Mouse (Mus musculus) forebrain, embryonic 12.5 days (tissue): ENCODE measurements around the gene Ackr3. TPM values are rescaled to one million over a fixed set of nuclear protein-coding genes. Genes with fewer than 3 reads are reported as not detected.

Experiments used
- ATAC-seq: fragments of 200-750 bp; cut with Nextera tagmentation; 2 replicates; pipeline ENCODE4 v1.8.0; 2017; ENCODE audit warnings: moderate TSS enrichment; ENCODE audit not compliant: low FRiP score
- H3K27ac ChIP-seq: fragments of 300-500 bp; sonication (generic); 2 replicates; pipeline ENCODE4 v1.5.1; 2016; ENCODE audit warnings: mild to moderate bottlenecking
- H3K27me3 ChIP-seq: fragments of 300-500 bp; sonication (generic); 2 replicates; pipeline ENCODE4 v1.6.1; 2016; ENCODE audit warnings: mild to moderate bottlenecking
- H3K36me3 ChIP-seq: fragments of 300-500 bp; sonication (generic); replicated peaks from 2 replicates; pipeline ENCODE4 v1.6.1; 2016; ENCODE audit warnings: mild to moderate bottlenecking
- H3K4me1 ChIP-seq: fragments of 300-500 bp; sonication (generic); 2 replicates; pipeline ENCODE4 v1.6.1; 2016
- H3K4me2 ChIP-seq: fragments of 300-500 bp; sonication (generic); 2 replicates; pipeline ENCODE4 v1.6.1; 2016; ENCODE audit warnings: mild to moderate bottlenecking, moderate library complexity
- H3K4me3 ChIP-seq: fragments of 300-500 bp; sonication (generic); replicated peaks from 2 replicates; pipeline ENCODE4 v1.5.1; 2016; ENCODE audit warnings: mild to moderate bottlenecking
- H3K9ac ChIP-seq: fragments of 300-500 bp; sonication (generic); 2 replicates; pipeline ENCODE4 v1.6.1; 2016; ENCODE audit warnings: mild to moderate bottlenecking
- H3K9me3 ChIP-seq: fragments of 300-500 bp; sonication (generic); 2 replicates; pipeline ENCODE4 v1.6.1; 2016
- WGBS: fragments of 180-500 bp; shearing (Covaris S2); methylation state at CpG from one replicate; pipeline ENCODE4 v1.1.7; 2016; 5-methylcytosine and 5-hydroxymethylcytosine counted together
- polyA plus RNA-seq: library from polyadenylated mRNA; unstranded; fragments of >200 nt; fragmentation: Nextera tagmentation; extraction: Ambion mirVana; gene quantifications from 2 replicates; pipeline ENCODE4 v1.2.1, GENCODE M21; 2016

The Ackr3 gene
- 25.5 and 28.7 TPM in 2 replicates for polyA plus RNA-seq

- peaks cover 68% of the 10 kb centered on the region for H3K4me1 ChIP-seq
- no peaks in the 10 kb centered on the region for H3K36me3 ChIP-seq
- H3K4me2 ChIP-seq, result peak within 1 kb of the TSS; percentile 65
- ATAC-seq, result peak; percentile 84
- H3K27ac ChIP-seq, result peak within 1 kb of the TSS; percentile 90
- no peaks in the 10 kb centered on the region for H3K9me3 ChIP-seq
- 1% methylated on average over 19 of the region's 19 CpGs for WGBS
- peak within 1 kb of the TSS; percentile 62 for H3K9ac ChIP-seq
- H3K27me3 ChIP-seq, result peaks cover 19% of the 10 kb centered on the region
- peak within 1 kb of the TSS; percentile 49 for H3K4me3 ChIP-seq
These were observed at the start of gene Ackr3 for GRCm38 (mm10) chr1:90203783-90204690. Gene Ackr3, plus strand, starts transcription at chr1:90203980.

GRCm38 (mm10) chr1:90156589-90156988 is 47.2 kb upstream of the Ackr3 start:
- no peak overlapping the region for H3K4me3 ChIP-seq
- H3K4me2 ChIP-seq, result no peak overlapping the region
- no peaks in the 10 kb centered on the region for H3K27me3 ChIP-seq
- no peaks in the 10 kb centered on the region for H3K9me3 ChIP-seq
- 75% methylated on average over 7 of the region's 7 CpGs for WGBS
- ATAC-seq, result no peak
- H3K27ac ChIP-seq, result no peak overlapping the region
- no peak overlapping the region for H3K9ac ChIP-seq
- peaks cover 17% of the 10 kb centered on the region for H3K4me1 ChIP-seq
- no peaks in the 10 kb centered on the region for H3K36me3 ChIP-seq

GRCm38 (mm10) chr1:90159927-90160326 is 43.9 kb upstream of the Ackr3 start:
- Histone ChIP-seq H3K9me3 (no peaks in the 10 kb centered on the region), H3K27me3 (no peaks in the 10 kb centered on the region), H3K4me2 (no peak overlapping the region), H3K4me3 (no peak overlapping the region), H3K4me1 (peaks cover 18% of the 10 kb centered on the region), H3K36me3 (no peaks in the 10 kb centered on the region), H3K9ac (no peak overlapping the region), H3K27ac (no peak overlapping the region)
- 37% methylated on average over 13 of the region's 13 CpGs for WGBS
- no peak for ATAC-seq

- H3K4me3 ChIP-seq, result no peak overlapping the region
- H3K4me2 ChIP-seq, result no peak overlapping the region
- H3K9ac ChIP-seq, result no peak overlapping the region
- 87% methylated on average over 6 of the region's 6 CpGs for WGBS
- H3K27me3 ChIP-seq, result no peaks in the 10 kb centered on the region
- no peak for ATAC-seq
- peaks cover 18% of the 10 kb centered on the region for H3K4me1 ChIP-seq
- H3K9me3 ChIP-seq, result no peaks in the 10 kb centered on the region
- H3K36me3 ChIP-seq, result no peaks in the 10 kb centered on the region
- no peak overlapping the region for H3K27ac ChIP-seq
These were observed 42.2 kb upstream of the Ackr3 start for GRCm38 (mm10) chr1:90161623-90162022.

- no peaks in the 10 kb centered on the region for H3K36me3 ChIP-seq
- no peaks in the 10 kb centered on the region for H3K9me3 ChIP-seq
- no peak overlapping the region for H3K4me3 ChIP-seq
- ATAC-seq, result no peak
- WGBS, result 60% methylated on average over 13 of the region's 13 CpGs
- no peak overlapping the region for H3K9ac ChIP-seq
- 0 out of 2 replicates have a peak overlapping the region, but pooled peaks have one; percentile 31 for H3K27ac ChIP-seq
- H3K4me1 ChIP-seq, result peaks cover 18% of the 10 kb centered on the region
- H3K4me2 ChIP-seq, result no peak overlapping the region
- H3K27me3 ChIP-seq, result no peaks in the 10 kb centered on the region
These were observed 41.4 kb upstream of the Ackr3 start for GRCm38 (mm10) chr1:90162379-90162857.

- Histone ChIP-seq H3K9ac (no peak overlapping the region), H3K9me3 (no peaks in the 10 kb centered on the region), H3K4me1 (peaks cover 18% of the 10 kb centered on the region), H3K27me3 (no peaks in the 10 kb centered on the region), H3K36me3 (no peaks in the 10 kb centered on the region), H3K4me2 (no peak overlapping the region), H3K4me3 (no peak overlapping the region), H3K27ac (0 out of 2 replicates have a peak overlapping the region, but pooled peaks have one; percentile 31)
- WGBS, result 88% methylated on average over 7 of the region's 7 CpGs
- ATAC-seq, result no peak
These were observed 40.6 kb upstream of the Ackr3 start for GRCm38 (mm10) chr1:90163161-90163560.

- Histone ChIP-seq H3K4me1 (peaks cover 18% of the 10 kb centered on the region), H3K9ac (no peak overlapping the region), H3K4me2 (no peak overlapping the region), H3K27ac (peak overlapping the region; percentile 33), H3K9me3 (no peaks in the 10 kb centered on the region), H3K36me3 (no peaks in the 10 kb centered on the region), H3K27me3 (no peaks in the 10 kb centered on the region), H3K4me3 (no peak overlapping the region)
- WGBS, result 37% methylated on average over 3 of the region's 3 CpGs
- peak; percentile 41; the same call in 1 of the 2 replicates for ATAC-seq
These were observed 39.5 kb upstream of the Ackr3 start for GRCm38 (mm10) chr1:90164319-90164718.

- Histone ChIP-seq H3K27me3 (no peaks in the 10 kb centered on the region), H3K9me3 (no peaks in the 10 kb centered on the region), H3K36me3 (no peaks in the 10 kb centered on the region), H3K4me2 (no peak overlapping the region), H3K9ac (no peak overlapping the region), H3K27ac (no peak overlapping the region; the same call in 1 of the 2 replicates), H3K4me3 (no peak overlapping the region), H3K4me1 (peaks cover 15% of the 10 kb centered on the region)
- no peak for ATAC-seq
- WGBS, result 38% methylated on average over 8 of the region's 8 CpGs
These were observed 29.4 kb upstream of the Ackr3 start for GRCm38 (mm10) chr1:90174338-90174737.

- Histone ChIP-seq H3K9ac (no peak overlapping the region), H3K27me3 (no peaks in the 10 kb centered on the region), H3K9me3 (no peaks in the 10 kb centered on the region), H3K4me1 (peaks cover 15% of the 10 kb centered on the region), H3K4me2 (no peak overlapping the region), H3K27ac (no peak overlapping the region), H3K36me3 (no peaks in the 10 kb centered on the region), H3K4me3 (no peak overlapping the region)
- 73% methylated on average over 7 of the region's 7 CpGs for WGBS
- no peak for ATAC-seq
These were observed 27.6 kb upstream of the Ackr3 start for GRCm38 (mm10) chr1:90176223-90176622.

- Histone ChIP-seq H3K9me3 (no peaks in the 10 kb centered on the region), H3K27me3 (no peaks in the 10 kb centered on the region), H3K36me3 (no peaks in the 10 kb centered on the region), H3K9ac (no peak overlapping the region), H3K27ac (no peak overlapping the region), H3K4me2 (no peak overlapping the region), H3K4me3 (no peak overlapping the region), H3K4me1 (peaks cover 15% of the 10 kb centered on the region)
- ATAC-seq, result no peak
These were observed 26.2 kb upstream of the Ackr3 start for GRCm38 (mm10) chr1:90177565-90177964.

GRCm38 (mm10) chr1:90177978-90178377 is 25.8 kb upstream of the Ackr3 start:
- Histone ChIP-seq H3K9me3 (no peaks in the 10 kb centered on the region), H3K36me3 (no peaks in the 10 kb centered on the region), H3K9ac (no peak overlapping the region), H3K4me2 (no peak overlapping the region), H3K4me1 (peaks cover 15% of the 10 kb centered on the region), H3K27me3 (no peaks in the 10 kb centered on the region), H3K27ac (no peak overlapping the region), H3K4me3 (no peak overlapping the region)
- ATAC-seq, result no peak
- whole genome bisulfite sequencing, result 76% methylated on average over 5 of the region's 5 CpGs

GRCm38 (mm10) chr1:90180479-90180878 is 23.3 kb upstream of the Ackr3 start:
- 84% methylated on average over 7 of the region's 7 CpGs for WGBS
- Histone ChIP-seq H3K4me1 (peaks cover 4% of the 10 kb centered on the region; the same call in 1 of the 2 replicates), H3K27me3 (no peaks in the 10 kb centered on the region), H3K9me3 (no peaks in the 10 kb centered on the region), H3K36me3 (no peaks in the 10 kb centered on the region), H3K9ac (no peak overlapping the region), H3K27ac (no peak overlapping the region), H3K4me3 (no peak overlapping the region), H3K4me2 (no peak overlapping the region)
- ATAC-seq, result no peak
